Mouse (Mus musculus) forebrain, embryonic 10.5 days (tissue): ENCODE measurements around the gene Tmem164. TPM values are rescaled to one million over a fixed set of nuclear protein-coding genes. Genes with fewer than 3 reads are reported as not detected.

ENCODE experiments used
- DNase-seq: peaks from one replicate; pipeline ENCODE4 v3.0.0-alpha.2; 2017; ENCODE audit warnings: low spot score; ENCODE audit errors: extremely low spot score
- H3K27ac ChIP-seq: fragments of 300-500 bp; sonication (generic); 2 replicates; pipeline ENCODE4 v1.5.1; 2016; ENCODE audit warnings: mild to moderate bottlenecking
- H3K27me3 ChIP-seq: fragments of 300-500 bp; sonication (generic); 2 replicates; pipeline ENCODE4 v1.6.1; 2016; ENCODE audit warnings: mild to moderate bottlenecking; ENCODE audit not compliant: poor library complexity, severe bottlenecking
- H3K36me3 ChIP-seq: fragments of 300-500 bp; sonication (generic); replicated peaks from 2 replicates; pipeline ENCODE4 v1.6.1; 2016; ENCODE audit warnings: mild to moderate bottlenecking, moderate library complexity
- H3K4me1 ChIP-seq: fragments of 300-500 bp; sonication (generic); 2 replicates; pipeline ENCODE4 v1.6.1; 2016
- H3K4me3 ChIP-seq: fragments of 300-500 bp; sonication (generic); 2 replicates; pipeline ENCODE4 v1.5.1; 2016; ENCODE audit warnings: mild to moderate bottlenecking, moderate library complexity
- H3K9me3 ChIP-seq: fragments of 300-500 bp; sonication (generic); 2 replicates; pipeline ENCODE4 v1.6.1; 2016; ENCODE audit warnings: mild to moderate bottlenecking, moderate library complexity
- WGBS: fragments of 180-500 bp; shearing (Covaris S2); methylation state at CpG from one replicate; pipeline ENCODE4 v1.1.7; 2016; 5-methylcytosine and 5-hydroxymethylcytosine counted together
- polyA plus RNA-seq: library from polyadenylated mRNA; unstranded; fragments of >200 nt; fragmentation: Nextera tagmentation; extraction: Ambion mirVana; gene quantifications from 2 replicates; pipeline ENCODE4 v1.2.1, GENCODE M21; 2016

Tmem164 gene
- polyA plus RNA-seq, 1 experiment from 2014 or later, result 67.4 TPM

- DNase-seq, result no peak
- Histone ChIP-seq H3K27me3 (peaks cover 90% of the 10 kb centered on the region), H3K4me3 (no peak overlapping the region), H3K36me3 (peaks cover 43% of the 10 kb centered on the region), H3K27ac (no peak overlapping the region), H3K4me1 (peaks cover 6% of the 10 kb centered on the region; the same call in 1 of the 2 replicates), H3K9me3 (no peaks in the 10 kb centered on the region)
- WGBS, result 87% methylated on average over 5 of the region's 5 CpGs
Measured at GRCm38 (mm10) chrX:142697545-142698204, 16.5 kb downstream of the Tmem164 start.

GRCm38 (mm10) chrX:142698212-142698611, 17.0 kb downstream of the Tmem164 start:
- 92% methylated on average over 7 of the region's 7 CpGs for WGBS
- H3K4me1 ChIP-seq, result 0 out of 2 replicates have a peak, but pooled peaks cover 4% of the 10 kb centered on the region
- no peaks in the 10 kb centered on the region for H3K9me3 ChIP-seq
- DNase-seq, result no peak
- peaks cover 94% of the 10 kb centered on the region for H3K27me3 ChIP-seq
- no peak overlapping the region for H3K4me3 ChIP-seq
- no peak overlapping the region for H3K27ac ChIP-seq
- peaks cover 43% of the 10 kb centered on the region for H3K36me3 ChIP-seq

- no peak for DNase-seq
- no peaks in the 10 kb centered on the region for H3K4me1 ChIP-seq
- no peak overlapping the region for H3K27ac ChIP-seq
- 89% methylated on average over 5 of the region's 5 CpGs for WGBS
- no peaks in the 10 kb centered on the region for H3K9me3 ChIP-seq
- peaks cover 24% of the 10 kb centered on the region for H3K36me3 ChIP-seq
- H3K27me3 ChIP-seq, result peaks cover 90% of the 10 kb centered on the region
- no peak overlapping the region for H3K4me3 ChIP-seq
Measured at GRCm38 (mm10) chrX:142702094-142702493, 20.9 kb downstream of the Tmem164 start.

GRCm38 (mm10) chrX:142702566-142702965, 21.4 kb downstream of the Tmem164 start:
- Histone ChIP-seq H3K27me3 (peaks cover 90% of the 10 kb centered on the region), H3K9me3 (no peaks in the 10 kb centered on the region), H3K4me1 (no peaks in the 10 kb centered on the region), H3K27ac (no peak overlapping the region), H3K36me3 (peaks cover 26% of the 10 kb centered on the region), H3K4me3 (no peak overlapping the region)
- no peak for DNase-seq
- WGBS, result 91% methylated on average over 3 of the region's 3 CpGs

- H3K27ac ChIP-seq, result no peak overlapping the region
- WGBS, result 87% methylated on average over 3 of the region's 3 CpGs
- H3K9me3 ChIP-seq, result no peaks in the 10 kb centered on the region
- H3K27me3 ChIP-seq, result peaks cover 85% of the 10 kb centered on the region
- H3K36me3 ChIP-seq, result peaks cover 30% of the 10 kb centered on the region
- no peak for DNase-seq
- H3K4me3 ChIP-seq, result no peak overlapping the region
- no peaks in the 10 kb centered on the region for H3K4me1 ChIP-seq
Measured at GRCm38 (mm10) chrX:142703953-142704352, 22.7 kb downstream of the Tmem164 start.

- Histone ChIP-seq H3K27me3 (peaks cover 48% of the 10 kb centered on the region), H3K36me3 (peaks cover 17% of the 10 kb centered on the region), H3K4me1 (no peaks in the 10 kb centered on the region), H3K9me3 (no peaks in the 10 kb centered on the region), H3K4me3 (no peak overlapping the region), H3K27ac (no peak overlapping the region)
- DNase-seq, result no peak
Measured at GRCm38 (mm10) chrX:142708257-142708656, 27.1 kb downstream of the Tmem164 start.

- WGBS, result 88% methylated on average over 3 of the region's 3 CpGs
- H3K4me1 ChIP-seq, result no peaks in the 10 kb centered on the region
- peaks cover 40% of the 10 kb centered on the region for H3K27me3 ChIP-seq
- H3K27ac ChIP-seq, result no peak overlapping the region
- no peaks in the 10 kb centered on the region for H3K9me3 ChIP-seq
- DNase-seq, result no peak
- peaks cover 8% of the 10 kb centered on the region for H3K36me3 ChIP-seq
- no peak overlapping the region for H3K4me3 ChIP-seq
Measured at GRCm38 (mm10) chrX:142716014-142716413, 34.8 kb downstream of the Tmem164 start.

GRCm38 (mm10) chrX:142717958-142718478, 36.8 kb downstream of the Tmem164 start:
- Histone ChIP-seq H3K27me3 (peaks cover 60% of the 10 kb centered on the region), H3K36me3 (peaks cover 8% of the 10 kb centered on the region), H3K4me1 (no peaks in the 10 kb centered on the region), H3K9me3 (no peaks in the 10 kb centered on the region), H3K4me3 (no peak overlapping the region), H3K27ac (no peak overlapping the region)
- DNase-seq, result no peak
- WGBS, result 95% methylated on average over 9 of the region's 9 CpGs

- Histone ChIP-seq H3K27me3 (peaks cover 67% of the 10 kb centered on the region), H3K27ac (no peak overlapping the region), H3K4me3 (no peak overlapping the region), H3K36me3 (peaks cover 8% of the 10 kb centered on the region), H3K9me3 (no peaks in the 10 kb centered on the region), H3K4me1 (no peaks in the 10 kb centered on the region)
- 91% methylated on average over 4 of the region's 4 CpGs for WGBS
- no peak for DNase-seq
Measured at GRCm38 (mm10) chrX:142718759-142719158, 37.6 kb downstream of the Tmem164 start.

GRCm38 (mm10) chrX:142721897-142722296, 40.7 kb downstream of the Tmem164 start:
- Histone ChIP-seq H3K27ac (no peak overlapping the region), H3K27me3 (peaks cover 91% of the 10 kb centered on the region), H3K36me3 (peaks cover 7% of the 10 kb centered on the region), H3K4me3 (no peak overlapping the region), H3K9me3 (no peaks in the 10 kb centered on the region), H3K4me1 (peaks cover 9% of the 10 kb centered on the region)
- no peak for DNase-seq
- WGBS, result 91% methylated on average over 3 of the region's 3 CpGs

- WGBS, result 94% methylated on average over 2 of the region's 2 CpGs
- Histone ChIP-seq H3K36me3 (peaks cover 4% of the 10 kb centered on the region), H3K27ac (no peak overlapping the region), H3K27me3 (peaks cover 93% of the 10 kb centered on the region), H3K4me1 (peaks cover 22% of the 10 kb centered on the region), H3K4me3 (no peak overlapping the region), H3K9me3 (no peaks in the 10 kb centered on the region)
- DNase-seq, result no peak
Measured at GRCm38 (mm10) chrX:142724203-142724602, 43.0 kb downstream of the Tmem164 start.

- no peaks in the 10 kb centered on the region for H3K36me3 ChIP-seq
- DNase-seq, result no peak
- H3K4me3 ChIP-seq, result no peak overlapping the region
- H3K27me3 ChIP-seq, result peaks cover 99% of the 10 kb centered on the region
- 80% methylated on average over 2 of the region's 2 CpGs for WGBS
- H3K4me1 ChIP-seq, result peaks cover 22% of the 10 kb centered on the region
- H3K27ac ChIP-seq, result no peak overlapping the region
- H3K9me3 ChIP-seq, result no peaks in the 10 kb centered on the region
Measured at GRCm38 (mm10) chrX:142725571-142725970, 44.4 kb downstream of the Tmem164 start.

- DNase-seq, result no peak
- WGBS, result 88% methylated on average over 2 of the region's 2 CpGs
- H3K27ac ChIP-seq, result no peak overlapping the region
Measured at GRCm38 (mm10) chrX:142726311-142726710, 45.1 kb downstream of the Tmem164 start.

More at GRCm38 (mm10) chrX:142726311-142726710, 45.1 kb downstream of the Tmem164 start:
- no peaks in the 10 kb centered on the region for H3K36me3 ChIP-seq
- H3K9me3 ChIP-seq, result no peaks in the 10 kb centered on the region
- H3K4me1 ChIP-seq, result peaks cover 29% of the 10 kb centered on the region
- H3K4me3 ChIP-seq, result no peak overlapping the region
- peaks cover 100% of the 10 kb centered on the region for H3K27me3 ChIP-seq
